Mouse (Mus musculus) forebrain, embryonic 14.5 days (tissue): ENCODE results near the gene Klhl33. TPM values are rescaled to one million over a fixed set of nuclear protein-coding genes. Genes with fewer than 3 reads are reported as not detected.
"Not testable (repeated sequence)": the region's sequence is repeated elsewhere in the genome, so short reads cannot be mapped to it uniquely, and the experiment has no call there.

Source experiments
- ATAC-seq: fragments of 200-750 bp; cut with Nextera tagmentation; 2 replicates; pipeline ENCODE4 v1.8.0; 2017; ENCODE audit warnings: mild to moderate bottlenecking, moderate library complexity
- DNase-seq: peaks from one replicate; pipeline ENCODE4 v3.0.0-alpha.2; 2015; ENCODE audit warnings: low spot score
- H3K27ac ChIP-seq: fragments of 300-500 bp; sonication (generic); 2 replicates; pipeline ENCODE4 v1.5.1; 2014; ENCODE audit warnings: low read depth, mild to moderate bottlenecking, control low read depth, low read length, moderate library complexity
- H3K27me3 ChIP-seq: fragments of 300-500 bp; sonication (generic); replicated peaks from 2 replicates; pipeline ENCODE4 v1.6.1; 2014; ENCODE audit warnings: low read length, control low read depth, mixed read lengths; ENCODE audit not compliant: control insufficient read depth, insufficient read depth
- H3K36me3 ChIP-seq: fragments of 300-500 bp; sonication (generic); 2 replicates; pipeline ENCODE4 v1.6.1; 2014; ENCODE audit warnings: low read length, control low read depth; ENCODE audit not compliant: control insufficient read depth, insufficient read depth
- H3K4me1 ChIP-seq: fragments of 300-500 bp; sonication (generic); 2 replicates; pipeline ENCODE4 v1.6.1; 2014; ENCODE audit warnings: antibody characterized with exemption, low read length, control low read depth; ENCODE audit not compliant: control insufficient read depth, insufficient read depth
- H3K4me2 ChIP-seq: fragments of 300-500 bp; sonication (generic); 2 replicates; pipeline ENCODE4 v1.6.1; 2014; ENCODE audit warnings: mild to moderate bottlenecking, control low read depth, low read length
- H3K4me3 ChIP-seq: fragments of 300-500 bp; sonication (generic); 2 replicates; pipeline ENCODE4 v1.5.1; 2014; ENCODE audit warnings: low read depth, low read length, control low read depth
- H3K9ac ChIP-seq: fragments of 300-500 bp; sonication (generic); 2 replicates; pipeline ENCODE4 v1.6.1; 2014; ENCODE audit warnings: mild to moderate bottlenecking, low read length, control low read depth, moderate library complexity
- H3K9me3 ChIP-seq: fragments of 300-500 bp; sonication (generic); replicated peaks from 2 replicates; pipeline ENCODE4 v1.6.1; 2016; ENCODE audit warnings: low read length, control low read depth, mixed read lengths; ENCODE audit not compliant: control insufficient read depth
- WGBS: fragments of 180-500 bp; shearing (Covaris S2); extraction: QIAGEN DNeasy Blood & Tissue Kit; methylation state at CpG from one replicate; pipeline ENCODE4 v1.1.7; 2014; 5-methylcytosine and 5-hydroxymethylcytosine counted together
- polyA plus RNA-seq: library from polyadenylated mRNA; unstranded; fragments of >200 nt; fragmentation: Nextera tagmentation; extraction: Ambion mirVana; gene quantifications from 2 replicates; pipeline ENCODE4 v1.2.1, GENCODE M21; 2014

Gene Klhl33
- polyA plus RNA-seq, 1 experiment from 2014 or later: 0.36 TPM

GRCm38 (mm10) chr14:50911356-50911755 is 14.0 kb upstream of the Klhl33 start:
- Histone ChIP-seq H3K27me3 (no peaks in the 10 kb centered on the region), H3K27ac (no peak overlapping the region), H3K9ac (no peak overlapping the region), H3K9me3 (no peaks in the 10 kb centered on the region), H3K4me2 (no peak overlapping the region), H3K4me1 (no peaks in the 10 kb centered on the region), H3K4me3 (no peak overlapping the region), H3K36me3 (peaks cover 45% of the 10 kb centered on the region)
- no peak for ATAC-seq
- 46% methylated on average over 3 of the region's 3 CpGs for WGBS
- DNase-seq: no peak

DNA sequence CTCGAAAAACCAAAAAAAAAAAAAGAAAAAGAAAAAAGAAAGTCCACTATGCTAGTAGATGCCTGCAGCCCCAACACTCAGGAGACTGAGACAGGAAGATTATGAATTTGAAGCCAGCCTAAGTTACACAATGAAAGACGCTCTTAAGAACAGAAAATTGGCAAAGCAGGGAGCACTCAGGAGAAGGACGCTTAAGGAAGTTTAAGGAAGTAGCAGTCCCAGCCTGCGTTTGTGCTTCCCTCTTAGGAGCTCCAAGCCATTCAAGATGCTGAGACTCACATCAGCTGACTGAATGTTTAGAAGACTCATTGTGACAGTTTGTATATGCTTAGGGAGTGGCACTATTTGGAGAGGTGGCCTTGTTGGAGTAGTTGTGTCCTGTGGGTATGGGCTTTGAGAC is 10.8 kb upstream of the Klhl33 start:
- 77% methylated on average over 4 of the region's 4 CpGs for WGBS
- no peaks in the 10 kb centered on the region for H3K4me1 ChIP-seq
- no peaks in the 10 kb centered on the region for H3K27me3 ChIP-seq
- H3K36me3 ChIP-seq: peaks cover 16% of the 10 kb centered on the region
- DNase-seq (no peak), ATAC-seq (no peak)
- no peak overlapping the region for H3K9ac ChIP-seq
- H3K4me3 ChIP-seq: no peak overlapping the region
- no peak overlapping the region for H3K27ac ChIP-seq
- H3K9me3 ChIP-seq: no peaks in the 10 kb centered on the region
- H3K4me2 ChIP-seq: no peak overlapping the region

GRCm38 (mm10) chr14:50905327-50905726 is 8.0 kb upstream of the Klhl33 start:
- H3K36me3 ChIP-seq, H3K27me3 ChIP-seq, H3K4me2 ChIP-seq, H3K4me1 ChIP-seq, DNase-seq, H3K4me3 ChIP-seq, H3K27ac ChIP-seq, ATAC-seq, H3K9ac ChIP-seq, H3K9me3 ChIP-seq: not testable (repeated sequence)

GRCm38 (mm10) chr14:50904828-50905129 is 7.5 kb upstream of the Klhl33 start:
- 88% methylated on average over 4 of the region's 4 CpGs for WGBS
- Histone ChIP-seq H3K4me3 (no peak overlapping the region), H3K27ac (no peak overlapping the region), H3K9ac (no peak overlapping the region), H3K9me3 (no peaks in the 10 kb centered on the region), H3K4me1 (no peaks in the 10 kb centered on the region), H3K36me3 (no peaks in the 10 kb centered on the region), H3K27me3 (no peaks in the 10 kb centered on the region), H3K4me2 (no peak overlapping the region)
- no peak for ATAC-seq
- DNase-seq: no peak

GRCm38 (mm10) chr14:50903973-50904827 is 6.9 kb upstream of the Klhl33 start:
- Histone ChIP-seq H3K9ac (peak overlapping the region; percentile 51), H3K9me3 (no peaks in the 10 kb centered on the region), H3K4me2 (peak overlapping the region; percentile 52), H3K27me3 (no peaks in the 10 kb centered on the region), H3K27ac (no peak overlapping the region), H3K36me3 (no peaks in the 10 kb centered on the region), H3K4me3 (peak overlapping the region; percentile 30), H3K4me1 (no peaks in the 10 kb centered on the region)
- 4% methylated on average over 26 of the region's 26 CpGs for WGBS
- peak; percentile 88 for ATAC-seq
- DNase-seq: peak; percentile 68

DNA sequence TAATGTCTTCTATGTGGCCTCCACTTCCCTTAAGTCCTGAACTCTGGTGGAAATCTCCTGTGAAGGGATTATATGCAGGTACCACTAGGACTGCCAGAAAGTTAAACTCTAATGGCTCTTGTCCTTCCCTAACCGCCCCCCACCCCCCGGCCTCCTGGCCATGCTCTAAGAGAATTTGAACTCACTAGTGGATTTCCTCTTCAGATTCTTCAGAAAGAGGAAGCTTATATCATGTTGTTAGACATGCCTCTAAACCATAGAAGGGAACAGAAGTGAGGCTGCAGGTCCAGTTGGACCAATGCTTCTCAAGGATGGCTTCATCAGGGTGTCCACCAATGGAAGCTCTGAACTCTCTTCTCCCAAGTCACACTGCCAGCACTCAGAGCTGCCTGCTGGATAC is 685 bp upstream of the Klhl33 start:
- H3K27ac ChIP-seq, DNase-seq, H3K4me2 ChIP-seq, H3K9me3 ChIP-seq, H3K36me3 ChIP-seq, H3K4me1 ChIP-seq, H3K4me3 ChIP-seq, H3K27me3 ChIP-seq, ATAC-seq, H3K9ac ChIP-seq: not testable (repeated sequence)
- 91% methylated on average over 2 of the region's 2 CpGs for WGBS

DNA sequence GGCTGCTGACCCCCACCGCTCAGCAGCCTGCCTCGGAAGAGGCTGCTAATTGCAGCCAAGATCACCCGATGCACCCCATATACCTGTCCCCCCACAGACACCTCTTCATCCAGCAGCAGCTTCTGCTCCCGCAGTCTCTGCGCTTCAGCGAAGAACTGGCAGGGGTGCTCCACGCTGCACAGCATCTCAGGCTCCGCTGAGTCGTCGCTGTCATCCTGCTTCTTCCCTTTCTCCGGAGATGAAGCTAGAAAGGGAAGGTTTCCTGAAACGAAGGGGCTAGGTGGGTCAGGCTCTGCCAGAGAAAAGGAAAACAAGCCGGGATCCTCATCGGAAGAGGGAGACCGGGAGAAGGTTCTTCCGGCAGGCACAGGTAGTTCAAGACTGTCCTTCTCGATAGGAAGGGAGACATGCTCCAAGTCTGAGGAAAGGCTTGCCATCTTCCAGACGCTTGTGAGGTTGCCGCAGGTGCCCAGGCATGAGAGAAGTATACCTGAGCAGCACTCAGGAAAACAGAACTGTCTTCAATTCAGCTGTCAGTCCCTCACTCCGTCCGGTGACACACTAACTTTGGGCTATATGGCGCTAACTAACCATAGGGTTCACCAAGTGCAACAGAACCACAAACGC is 447 bp downstream of the Klhl33 start:
- peak overlapping the region; percentile 64 for H3K4me2 ChIP-seq
- no peaks in the 10 kb centered on the region for H3K9me3 ChIP-seq
- H3K9ac ChIP-seq: peak overlapping the region; percentile 60
- WGBS: 13% methylated on average over 23 of the region's 23 CpGs
- DNase-seq: peak; percentile 38
- 0 out of 2 replicates have a peak, but pooled peaks cover 5% of the 10 kb centered on the region for H3K27me3 ChIP-seq
- no peaks in the 10 kb centered on the region for H3K4me1 ChIP-seq
- no peak overlapping the region for H3K27ac ChIP-seq
- peak overlapping the region; percentile 33 for H3K4me3 ChIP-seq
- no peaks in the 10 kb centered on the region for H3K36me3 ChIP-seq
- peak; percentile 75; the same call in 1 of the 2 replicates for ATAC-seq

DNA sequence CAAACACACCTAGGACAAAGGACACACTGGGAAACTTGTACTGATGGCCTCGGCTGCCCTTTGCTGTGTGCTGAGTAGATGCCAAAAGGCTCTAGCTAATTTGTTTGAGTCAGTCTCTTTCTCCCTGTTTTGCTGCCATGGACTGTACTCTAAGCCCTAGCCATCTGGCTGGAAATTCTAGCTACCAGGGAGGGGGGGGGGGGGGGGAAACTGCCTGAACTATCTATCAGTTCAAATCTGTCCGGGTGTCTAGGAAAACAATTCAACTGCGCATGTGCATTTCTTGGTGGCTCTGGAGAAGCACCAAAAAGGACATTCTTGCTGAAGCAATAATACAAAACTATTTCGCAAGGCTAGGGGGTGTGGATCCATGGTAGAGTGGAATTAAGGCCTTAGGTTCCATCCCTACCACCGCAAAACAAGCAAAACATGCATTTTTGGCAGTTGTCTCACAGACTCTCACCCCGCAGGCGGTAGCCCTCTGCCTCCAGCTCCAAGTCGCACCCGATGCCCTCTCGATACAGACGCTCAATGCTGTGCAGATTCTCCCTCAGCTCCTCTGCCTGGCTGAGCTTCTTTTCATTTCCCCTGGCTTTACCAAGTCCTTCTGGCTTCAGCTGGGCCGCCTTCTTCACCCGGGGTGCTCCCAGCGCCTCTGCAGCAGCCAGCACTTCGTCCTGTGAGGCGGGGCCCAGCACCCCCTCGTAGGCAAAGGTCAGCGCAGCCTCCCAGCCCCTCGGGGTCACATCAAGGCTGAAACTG is 1.1 kb downstream of the Klhl33 start:
- no peaks in the 10 kb centered on the region for H3K9me3 ChIP-seq
- DNase-seq (no peak), ATAC-seq (peak; percentile 6; the same call in 1 of the 2 replicates)
- H3K27ac ChIP-seq: no peak overlapping the region
- peak overlapping the region; percentile 64 for H3K4me2 ChIP-seq
- 0 out of 2 replicates have a peak, but pooled peaks cover 5% of the 10 kb centered on the region for H3K27me3 ChIP-seq
- peak overlapping the region; percentile 33 for H3K4me3 ChIP-seq
- H3K9ac ChIP-seq: peak overlapping the region; percentile 60
- no peaks in the 10 kb centered on the region for H3K36me3 ChIP-seq
- H3K4me1 ChIP-seq: no peaks in the 10 kb centered on the region
- 15% methylated on average over 19 of the region's 19 CpGs for WGBS
